Mouse (Mus musculus): ENCODE data around the gene Fam178b.
"Not testable (repeated sequence)": the region's sequence is repeated elsewhere in the genome, so short reads cannot be mapped to it uniquely, and the experiment has no call there.

Fam178b gene

GRCm38 (mm10) chr1:36545845-36546600, 137.0 kb downstream of the Fam178b start:
- DNase-seq (ENCODE audit: low spot score) = no peak

- no peak for DNase-seq (ENCODE audit: low spot score)
These were observed 137.6 kb downstream of the Fam178b start for GRCm38 (mm10) chr1:36545382-36545781.

GRCm38 (mm10) chr1:36542925-36543324, 140.1 kb downstream of the Fam178b start:
- no peak for DNase-seq (ENCODE audit: low spot score)

GRCm38 (mm10) chr1:36541844-36542243, 141.1 kb downstream of the Fam178b start:
- no peak for DNase-seq (ENCODE audit: low spot score)

GRCm38 (mm10) chr1:36540807-36541206, 142.2 kb downstream of the Fam178b start:
- no peak for DNase-seq (ENCODE audit: low spot score)

GRCm38 (mm10) chr1:36540132-36540531, 142.9 kb downstream of the Fam178b start:
- no peak for DNase-seq (ENCODE audit: low spot score)

- peak; percentile 82 for DNase-seq (ENCODE audit: low spot score)
These were observed 143.8 kb downstream of the Fam178b start, which contains the start of gene Gm42417 for GRCm38 (mm10) chr1:36539186-36539585. Gene Gm42417 (minus strand): TSS chr1:36539429.

- DNase-seq (ENCODE audit: low spot score) = no peak
These were observed 144.3 kb downstream of the Fam178b start for GRCm38 (mm10) chr1:36538727-36539126.

GRCm38 (mm10) chr1:36536783-36537182, 146.2 kb downstream of the Fam178b start, which contains the start of gene Ankrd23:
Gene Ankrd23 (minus strand): TSS chr1:36536883.
- not testable (repeated sequence) for DNase-seq (ENCODE audit: low spot score)

- DNase-seq (ENCODE audit: low spot score) = no peak
These were observed 146.6 kb downstream of the Fam178b start for GRCm38 (mm10) chr1:36536397-36536728.

- no peak for DNase-seq (ENCODE audit: low spot score)
These were observed 147.2 kb downstream of the Fam178b start for GRCm38 (mm10) chr1:36535477-36536396.

GRCm38 (mm10) chr1:36534595-36535058, 148.4 kb downstream of the Fam178b start:
- no peak for DNase-seq (ENCODE audit: low spot score)

GRCm38 (mm10) chr1:36533546-36533945, 149.4 kb downstream of the Fam178b start:
- no peak for DNase-seq (ENCODE audit: low spot score)

- DNase-seq (ENCODE audit: low spot score) = no peak
These were observed 151.5 kb downstream of the Fam178b start for GRCm38 (mm10) chr1:36531461-36531860.

- DNase-seq (ENCODE audit: low spot score) = no peak
These were observed 152.0 kb downstream of the Fam178b start for GRCm38 (mm10) chr1:36530962-36531361.

- DNase-seq (ENCODE audit: low spot score) = no peak
These were observed 152.5 kb downstream of the Fam178b start for GRCm38 (mm10) chr1:36530485-36530884.

GRCm38 (mm10) chr1:36529875-36530274, 153.1 kb downstream of the Fam178b start:
- DNase-seq (ENCODE audit: low spot score) = no peak

GRCm38 (mm10) chr1:36529274-36529673, 153.7 kb downstream of the Fam178b start:
- no peak for DNase-seq (ENCODE audit: low spot score)

- no peak for DNase-seq (ENCODE audit: low spot score)
These were observed 154.6 kb downstream of the Fam178b start for GRCm38 (mm10) chr1:36528351-36528750.

GRCm38 (mm10) chr1:36526903-36527302, 156.1 kb downstream of the Fam178b start:
- DNase-seq (ENCODE audit: low spot score) = no peak

- no peak for DNase-seq (ENCODE audit: low spot score)
These were observed 157.2 kb downstream of the Fam178b start for GRCm38 (mm10) chr1:36525774-36526173.

GRCm38 (mm10) chr1:36524058-36524457, 158.9 kb downstream of the Fam178b start:
- DNase-seq (ENCODE audit: low spot score) = no peak

Data from ovary, postnatal 36 days (tissue).